Mouse (Mus musculus) liver, embryonic 11.5 days (tissue): ENCODE measurements around the gene Mafb. TPM values are rescaled to one million over a fixed set of nuclear protein-coding genes. Genes with fewer than 3 reads are reported as not detected.

Source experiments
- ATAC-seq: fragments of 200-750 bp; cut with Nextera tagmentation; replicated peaks from 2 replicates; pipeline ENCODE4 v1.8.0; 2017; ENCODE audit warnings: moderate number of reproducible peaks, mild to moderate bottlenecking, moderate TSS enrichment, moderate library complexity; ENCODE audit not compliant: low FRiP score
- DNase-seq: peaks from one replicate; pipeline ENCODE4 v3.0.0-alpha.2; 2017; ENCODE audit warnings: low spot score
- H3K27ac ChIP-seq: fragments of 300-500 bp; sonication (generic); 2 replicates; pipeline ENCODE4 v1.5.1; 2014; ENCODE audit warnings: mild to moderate bottlenecking, low read depth, low read length, control low read depth
- H3K27me3 ChIP-seq: fragments of 300-500 bp; sonication (generic); replicated peaks from 2 replicates; pipeline ENCODE4 v1.6.1; 2014; ENCODE audit warnings: low read length, mixed read lengths; ENCODE audit not compliant: control insufficient read depth, insufficient read depth
- H3K36me3 ChIP-seq: fragments of 300-500 bp; sonication (generic); 2 replicates; pipeline ENCODE4 v1.6.1; 2014; ENCODE audit warnings: mild to moderate bottlenecking, low read length, moderate library complexity, mixed read lengths; ENCODE audit not compliant: control insufficient read depth, insufficient read depth
- H3K4me1 ChIP-seq: fragments of 300-500 bp; sonication (generic); replicated peaks from 2 replicates; pipeline ENCODE4 v1.6.1; 2014; ENCODE audit warnings: low read length, mixed read lengths; ENCODE audit not compliant: control insufficient read depth, insufficient read depth
- H3K4me2 ChIP-seq: fragments of 300-500 bp; sonication (generic); 2 replicates; pipeline ENCODE4 v1.6.1; 2014; ENCODE audit warnings: mild to moderate bottlenecking, control low read depth, moderate library complexity
- H3K4me3 ChIP-seq: fragments of 300-500 bp; sonication (generic); 2 replicates; pipeline ENCODE4 v1.5.1; 2014; ENCODE audit warnings: low read depth, low read length, control low read depth
- H3K9ac ChIP-seq: fragments of 300-500 bp; sonication (generic); 2 replicates; pipeline ENCODE4 v1.6.1; 2014; ENCODE audit warnings: low read depth, low read length, control low read depth
- H3K9me3 ChIP-seq: fragments of 300-500 bp; sonication (generic); 2 replicates; pipeline ENCODE4 v1.6.1; 2016; ENCODE audit warnings: low read length, inconsistent platforms, mixed read lengths; ENCODE audit not compliant: control insufficient read depth
- WGBS: fragments of 180-500 bp; shearing (Covaris S2); extraction: QIAGEN DNeasy Blood & Tissue Kit; methylation state at CpG from one replicate; pipeline ENCODE4 v1.1.7; 2014; 5-methylcytosine and 5-hydroxymethylcytosine counted together
- polyA plus RNA-seq: library from polyadenylated mRNA; unstranded; fragments of >200 nt; fragmentation: Nextera tagmentation; extraction: Ambion mirVana; gene quantifications from 2 replicates; pipeline ENCODE4 v1.2.1, GENCODE M21; 2014

The Mafb gene
- polyA plus RNA-seq, 1 experiment from 2014 or later: 4.5 TPM

DNA sequence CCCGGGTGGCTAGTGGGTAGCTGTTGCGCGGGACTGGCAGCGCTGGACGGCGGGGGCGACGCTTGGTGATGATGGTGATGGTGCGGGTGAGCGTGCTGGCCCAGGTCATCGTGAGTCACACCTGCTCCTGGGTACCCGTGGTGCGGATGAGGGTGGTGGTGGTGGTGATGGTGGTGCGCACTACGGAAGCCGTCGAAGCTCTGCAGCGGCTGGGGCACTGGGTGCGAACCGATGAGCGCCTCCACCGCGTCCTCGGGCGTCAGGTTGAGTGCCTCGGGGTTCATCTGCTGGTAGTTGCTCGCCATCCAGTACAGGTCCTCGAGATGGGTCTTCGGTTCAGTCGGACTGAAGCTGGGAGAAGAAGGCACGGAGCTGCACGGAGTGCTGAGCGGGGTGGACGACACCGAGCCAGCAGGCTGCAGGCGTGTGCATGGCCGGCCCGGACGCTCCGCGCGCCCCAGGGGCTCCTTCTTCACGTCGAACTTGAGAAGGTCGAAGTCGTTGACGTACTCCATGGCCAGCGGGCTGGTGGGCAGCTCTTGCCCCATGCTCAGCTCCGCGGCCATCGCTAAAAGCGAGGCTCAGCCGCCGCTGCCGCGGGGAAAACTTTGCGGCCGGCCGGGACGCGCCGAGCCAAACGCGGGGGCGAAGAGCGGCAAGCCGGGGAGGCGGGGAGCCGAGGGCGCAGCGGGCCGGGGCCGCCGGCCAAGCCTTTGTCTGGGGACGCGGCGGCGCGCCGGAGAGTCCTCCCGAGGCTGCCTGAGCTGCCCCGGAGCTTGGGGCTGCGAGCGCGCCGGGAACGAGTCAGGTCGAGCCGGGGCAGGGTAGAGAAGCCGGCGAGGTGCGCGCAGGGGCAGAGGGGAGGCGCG is 520 bp downstream of the Mafb start:
- H3K4me1 ChIP-seq: peaks cover 10% of the 10 kb centered on the region; the same call in 1 of the 2 replicates
- no peak overlapping the region for H3K27ac ChIP-seq
- ATAC-seq: peak; percentile 14

DNA sequence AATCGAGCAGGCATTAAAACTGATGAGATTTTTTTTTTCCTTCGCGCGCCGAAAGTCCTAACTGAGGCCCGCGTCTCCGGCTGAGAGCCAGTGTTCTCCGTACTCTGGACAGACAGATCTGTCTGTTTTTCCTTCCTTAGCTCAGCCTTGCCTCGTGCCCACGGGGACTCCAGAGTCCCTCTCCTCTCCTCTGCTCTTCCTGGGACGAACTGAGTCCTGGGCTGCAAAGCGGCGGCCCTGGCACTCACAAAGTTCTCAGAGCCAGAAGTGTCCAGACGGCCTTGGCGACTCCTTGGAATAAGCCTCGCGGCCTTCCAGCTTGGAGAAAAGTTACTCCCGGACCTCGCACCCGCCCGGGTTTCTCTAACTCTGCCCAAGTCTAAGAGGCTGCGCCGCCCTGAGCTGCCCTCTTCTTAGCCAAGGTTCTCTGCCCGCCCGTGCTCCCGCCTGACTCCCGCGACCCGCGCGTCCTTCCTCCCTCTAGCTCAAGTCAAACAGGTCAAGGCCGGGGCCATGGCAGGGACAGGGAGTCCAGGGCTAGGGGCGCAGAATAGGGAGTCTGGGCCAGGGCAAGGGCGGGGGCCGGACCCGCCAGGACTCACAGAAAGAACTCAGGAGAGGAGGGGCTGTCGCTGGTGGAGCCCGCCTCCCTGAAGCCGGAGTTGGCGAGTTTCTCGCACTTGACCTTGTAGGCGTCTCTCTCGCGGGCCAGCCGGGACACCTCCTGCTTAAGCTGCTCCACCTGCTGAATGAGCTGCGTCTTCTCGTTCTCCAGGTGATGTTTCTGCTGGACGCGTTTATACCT is 1.6 kb downstream of the Mafb start:
- peak overlapping the region; percentile 90 for H3K4me2 ChIP-seq
- peaks cover 10% of the 10 kb centered on the region; the same call in 1 of the 2 replicates for H3K4me1 ChIP-seq
- H3K9ac ChIP-seq: peak overlapping the region; percentile 46; the same call in 1 of the 2 replicates
- H3K27me3 ChIP-seq: peaks cover 97% of the 10 kb centered on the region
- no peaks in the 10 kb centered on the region for H3K36me3 ChIP-seq
- no peak overlapping the region for H3K27ac ChIP-seq
- H3K9me3 ChIP-seq: no peaks in the 10 kb centered on the region
- no peak for ATAC-seq
- H3K4me3 ChIP-seq: peak overlapping the region; percentile 57
- peak; percentile 57 for DNase-seq
- 2% methylated on average over 50 of the region's 50 CpGs for WGBS

More for the DNA sequence above, 520 bp downstream of the Mafb start:
- Histone ChIP-seq H3K9me3 (no peaks in the 10 kb centered on the region), H3K27me3 (peaks cover 97% of the 10 kb centered on the region), H3K36me3 (no peaks in the 10 kb centered on the region), H3K4me3 (peak overlapping the region; percentile 57), H3K9ac (peak overlapping the region; percentile 51), H3K4me2 (peak overlapping the region; percentile 90)
- no peak for DNase-seq
- 2% methylated on average over 93 of the region's 95 CpGs for WGBS

DNA sequence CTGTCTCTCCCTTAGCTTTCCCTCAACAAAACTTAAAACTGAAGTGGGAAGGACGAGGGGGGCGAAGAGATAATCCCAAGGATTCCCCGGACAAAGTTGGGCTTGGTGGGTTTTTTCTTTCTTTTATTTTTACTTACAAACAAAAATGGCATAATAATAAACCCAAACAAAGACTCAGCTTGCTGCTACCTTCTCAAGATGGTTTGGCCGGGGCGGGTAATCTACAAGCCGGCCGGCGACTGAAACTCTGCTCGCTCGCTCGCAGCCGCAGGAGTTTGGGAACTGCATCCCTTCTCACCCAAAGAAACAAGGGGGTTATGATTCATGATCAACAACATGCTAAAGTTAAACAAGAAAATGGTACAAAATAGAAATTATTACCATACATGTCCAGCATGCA is 2.2 kb downstream of the Mafb start:
- DNase-seq (no peak), ATAC-seq (no peak)
- peak overlapping the region; percentile 90 for H3K4me2 ChIP-seq
- WGBS: 2% methylated on average over 12 of the region's 12 CpGs
- H3K9ac ChIP-seq: no peak overlapping the region
- H3K27me3 ChIP-seq: peaks cover 97% of the 10 kb centered on the region
- peak overlapping the region; percentile 57 for H3K4me3 ChIP-seq
- H3K9me3 ChIP-seq: no peaks in the 10 kb centered on the region
- no peaks in the 10 kb centered on the region for H3K36me3 ChIP-seq
- no peak overlapping the region for H3K27ac ChIP-seq
- peaks cover 10% of the 10 kb centered on the region; the same call in 1 of the 2 replicates for H3K4me1 ChIP-seq

DNA sequence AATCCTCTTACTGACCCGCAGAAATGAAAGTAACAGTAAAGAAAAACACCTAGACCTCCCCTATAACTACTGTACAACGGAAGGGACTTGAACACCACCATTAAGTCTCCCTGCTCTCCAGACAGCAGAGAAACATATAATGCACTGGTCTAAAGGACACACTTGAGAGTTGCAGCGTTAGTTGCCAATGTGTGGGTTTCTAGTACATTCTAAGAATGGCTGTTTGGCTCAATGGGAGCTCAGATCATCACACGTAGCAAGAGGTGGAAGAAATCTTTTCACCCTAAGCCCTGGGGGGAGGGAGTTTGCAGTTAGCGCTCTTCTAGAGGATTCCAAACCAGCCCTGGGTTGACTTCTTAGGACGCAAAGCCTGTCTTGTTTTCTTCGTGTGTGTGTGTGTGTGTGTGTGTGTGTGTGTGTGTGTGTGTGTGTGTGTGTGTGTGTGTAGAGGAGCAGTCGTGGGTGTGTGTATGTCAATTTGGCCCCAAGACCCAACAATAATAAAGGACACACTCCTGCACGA is 2.7 kb downstream of the Mafb start:
- no peak overlapping the region for H3K9ac ChIP-seq
- peaks cover 97% of the 10 kb centered on the region for H3K27me3 ChIP-seq
- H3K4me2 ChIP-seq: peak overlapping the region; percentile 90
- WGBS: 5% methylated on average over 9 of the region's 9 CpGs
- peaks cover 10% of the 10 kb centered on the region; the same call in 1 of the 2 replicates for H3K4me1 ChIP-seq
- DNase-seq: no peak
- no peaks in the 10 kb centered on the region for H3K9me3 ChIP-seq
- H3K4me3 ChIP-seq: peak overlapping the region; percentile 57; the same call in 1 of the 2 replicates
- no peak overlapping the region for H3K27ac ChIP-seq
- ATAC-seq: no peak
- H3K36me3 ChIP-seq: no peaks in the 10 kb centered on the region

DNA sequence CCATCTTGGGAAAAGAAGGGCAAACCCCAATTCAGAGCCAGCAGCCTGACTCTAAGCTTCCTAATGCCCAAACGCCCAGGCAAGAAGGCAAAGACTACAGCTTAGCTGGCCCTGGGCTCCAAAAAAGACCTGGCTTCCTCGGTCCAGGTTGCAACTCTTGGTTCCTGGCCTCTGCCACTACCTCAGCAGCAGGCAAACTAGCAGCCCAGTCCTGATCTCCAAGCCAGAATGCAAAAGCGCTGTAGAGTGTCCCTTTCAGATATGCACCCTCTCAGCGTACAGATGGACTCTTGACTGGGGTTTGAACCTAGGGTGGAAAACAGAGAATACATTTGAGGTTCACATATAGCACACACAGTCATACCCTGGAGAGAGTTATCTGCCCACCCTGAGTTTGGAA is 3.7 kb downstream of the Mafb start:
- DNase-seq (no peak), ATAC-seq (no peak)
- no peak overlapping the region for H3K4me3 ChIP-seq
- no peak overlapping the region for H3K4me2 ChIP-seq
- WGBS: 14% methylated on average over 4 of the region's 4 CpGs
- no peaks in the 10 kb centered on the region for H3K36me3 ChIP-seq
- no peaks in the 10 kb centered on the region for H3K9me3 ChIP-seq
- peaks cover 10% of the 10 kb centered on the region; the same call in 1 of the 2 replicates for H3K4me1 ChIP-seq
- H3K27ac ChIP-seq: no peak overlapping the region
- H3K9ac ChIP-seq: no peak overlapping the region
- H3K27me3 ChIP-seq: peaks cover 97% of the 10 kb centered on the region

DNA sequence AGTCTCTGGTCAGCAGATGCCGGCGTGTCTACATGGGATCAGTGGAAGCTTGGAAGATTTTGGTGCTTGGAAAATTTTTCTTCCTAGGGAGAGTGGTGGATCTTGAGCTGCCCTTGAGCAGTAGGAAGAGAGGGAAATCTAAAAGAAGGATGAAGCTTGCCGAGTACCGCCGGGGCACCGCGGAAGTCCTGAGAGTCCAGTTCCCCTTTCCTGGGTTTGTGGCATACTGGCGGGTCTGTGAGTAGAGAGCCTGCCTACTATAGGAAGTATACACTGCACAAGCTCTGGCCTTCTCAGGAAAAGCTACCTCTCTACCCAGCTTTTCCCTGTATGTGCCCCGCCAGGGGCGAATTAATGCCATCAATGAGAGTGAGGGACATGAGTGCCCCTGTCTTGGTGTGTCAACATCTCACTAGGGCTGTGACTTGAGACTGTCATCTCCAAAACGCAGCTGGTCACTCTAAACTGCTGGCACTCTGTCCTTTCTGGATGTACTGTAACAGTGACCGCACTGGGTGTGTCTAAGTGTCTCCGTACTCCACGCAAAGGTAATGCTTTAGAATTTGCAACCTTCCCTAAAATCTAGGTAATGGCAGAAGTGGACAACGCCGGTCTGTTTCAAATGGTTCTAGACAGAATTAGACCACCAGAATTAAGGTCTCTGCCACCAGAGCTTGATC is 5.3 kb downstream of the Mafb start:
- DNase-seq (no peak), ATAC-seq (no peak)
- 7% methylated on average over 16 of the region's 16 CpGs for WGBS
- Histone ChIP-seq H3K36me3 (no peaks in the 10 kb centered on the region), H3K4me2 (peak overlapping the region; percentile 3; the same call in 1 of the 2 replicates), H3K9me3 (no peaks in the 10 kb centered on the region), H3K27me3 (peaks cover 93% of the 10 kb centered on the region), H3K27ac (no peak overlapping the region), H3K9ac (no peak overlapping the region), H3K4me3 (no peak overlapping the region), H3K4me1 (peaks cover 7% of the 10 kb centered on the region; the same call in 1 of the 2 replicates)

DNA sequence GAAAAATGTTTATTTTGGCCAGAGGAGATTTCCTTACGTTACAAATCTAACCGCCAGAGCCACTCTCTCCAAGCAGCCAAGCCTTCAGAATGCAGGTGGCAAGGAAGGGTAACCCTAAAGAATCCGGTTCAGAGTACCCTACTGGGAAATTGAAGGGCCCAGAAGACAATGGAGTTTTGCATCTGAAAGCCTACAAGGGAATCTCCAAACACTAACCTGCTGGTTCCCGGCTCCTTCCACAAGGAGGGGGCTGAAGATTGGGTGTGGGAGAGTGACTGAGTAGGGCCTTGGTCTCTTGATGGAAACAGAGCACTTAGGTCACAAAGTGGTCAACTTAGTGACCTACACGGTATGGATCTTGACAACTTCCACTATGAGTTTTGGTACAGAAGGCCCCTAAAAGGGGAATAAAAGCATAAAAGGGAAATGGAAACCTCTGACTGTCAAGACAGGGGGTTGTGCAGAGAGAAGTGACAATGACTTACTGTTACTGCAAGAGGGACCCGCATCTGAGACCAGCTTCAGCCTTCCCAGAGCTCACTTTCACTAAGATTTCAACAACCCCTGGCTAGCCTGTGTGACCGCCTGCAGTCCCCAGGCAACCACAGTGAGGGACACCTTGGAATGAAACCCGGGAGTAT is 6.5 kb downstream of the Mafb start:
- Histone ChIP-seq H3K36me3 (no peaks in the 10 kb centered on the region), H3K9me3 (no peaks in the 10 kb centered on the region), H3K4me2 (no peak overlapping the region), H3K4me1 (no peaks in the 10 kb centered on the region), H3K4me3 (no peak overlapping the region), H3K27me3 (peaks cover 81% of the 10 kb centered on the region), H3K9ac (no peak overlapping the region), H3K27ac (no peak overlapping the region)
- 5% methylated on average over 8 of the region's 8 CpGs for WGBS
- ATAC-seq (no peak), DNase-seq (no peak)

DNA sequence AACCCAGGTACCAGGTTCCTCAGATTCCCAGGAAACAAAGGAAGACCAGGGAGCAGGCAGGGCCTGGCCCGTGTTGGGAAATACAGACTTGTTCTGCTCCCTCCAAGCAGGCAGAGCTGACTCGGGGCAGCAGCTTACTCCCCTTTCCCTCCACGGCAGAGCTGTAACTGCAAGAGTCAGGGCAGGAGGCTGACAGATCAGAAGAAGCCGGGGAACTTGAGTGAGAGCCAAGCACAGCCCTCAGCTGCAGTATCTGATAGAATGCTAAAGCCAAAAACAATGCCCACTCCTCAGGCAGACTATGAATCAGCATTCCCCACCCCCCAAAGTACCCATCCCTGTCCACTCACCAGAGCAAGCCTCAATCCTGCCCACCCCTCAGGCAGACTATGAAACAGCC is 8.0 kb downstream of the Mafb start:
- Histone ChIP-seq H3K27ac (no peak overlapping the region), H3K9ac (no peak overlapping the region), H3K9me3 (no peaks in the 10 kb centered on the region), H3K4me3 (no peak overlapping the region), H3K27me3 (peaks cover 67% of the 10 kb centered on the region), H3K36me3 (no peaks in the 10 kb centered on the region), H3K4me1 (no peaks in the 10 kb centered on the region), H3K4me2 (no peak overlapping the region)
- 7% methylated on average over 4 of the region's 4 CpGs for WGBS
- no peak for DNase-seq
- ATAC-seq: no peak
